Mouse (Mus musculus) midbrain, embryonic 14.5 days (tissue): ENCODE results near the gene Bhlhe40. TPM values are rescaled to one million over a fixed set of nuclear protein-coding genes. Genes with fewer than 3 reads are reported as not detected.

ENCODE experiments used
- ATAC-seq: fragments of 200-750 bp; cut with Nextera tagmentation; 2 replicates; pipeline ENCODE4 v1.8.0; 2017; ENCODE audit warnings: moderate number of reproducible peaks, moderate library complexity; ENCODE audit not compliant: low FRiP score, low TSS enrichment
- DNase-seq: peaks from one replicate; pipeline ENCODE4 v3.0.0-alpha.2; 2015
- H3K27ac ChIP-seq: fragments of 300-500 bp; sonication (generic); replicated peaks from 2 replicates; pipeline ENCODE4 v1.5.1; 2014; ENCODE audit warnings: mild to moderate bottlenecking, low read depth, low read length, moderate library complexity
- H3K27me3 ChIP-seq: fragments of 300-500 bp; sonication (generic); 2 replicates; pipeline ENCODE4 v1.6.1; 2014; ENCODE audit warnings: low read length, control low read depth, mixed read lengths; ENCODE audit not compliant: control insufficient read depth, insufficient read depth
- H3K36me3 ChIP-seq: fragments of 300-500 bp; sonication (generic); 2 replicates; pipeline ENCODE4 v1.6.1; 2014; ENCODE audit warnings: low read length, control low read depth; ENCODE audit not compliant: control insufficient read depth, insufficient read depth
- H3K4me1 ChIP-seq: fragments of 300-500 bp; sonication (generic); 2 replicates; pipeline ENCODE4 v1.6.1; 2014; ENCODE audit warnings: mild to moderate bottlenecking, antibody characterized with exemption, low read length, control low read depth; ENCODE audit not compliant: control insufficient read depth, insufficient read depth
- H3K4me2 ChIP-seq: fragments of 300-500 bp; sonication (generic); 2 replicates; pipeline ENCODE4 v1.6.1; 2014; ENCODE audit warnings: mild to moderate bottlenecking, low read length, moderate library complexity
- H3K4me3 ChIP-seq: fragments of 300-500 bp; sonication (generic); replicated peaks from 2 replicates; pipeline ENCODE4 v1.5.1; 2014; ENCODE audit warnings: low read depth, low read length
- H3K9ac ChIP-seq: fragments of 300-500 bp; sonication (generic); replicated peaks from 2 replicates; pipeline ENCODE4 v1.6.1; 2014; ENCODE audit warnings: mild to moderate bottlenecking, low read length, moderate library complexity
- H3K9me3 ChIP-seq: fragments of 300-500 bp; sonication (generic); 2 replicates; pipeline ENCODE4 v1.6.1; 2016; ENCODE audit warnings: low read length, control low read depth, mixed read lengths; ENCODE audit not compliant: control insufficient read depth
- WGBS: fragments of 180-500 bp; shearing (Covaris S2); extraction: QIAGEN DNeasy Blood & Tissue Kit; methylation state at CpG from one replicate; pipeline ENCODE4 v1.1.7; 2014; 5-methylcytosine and 5-hydroxymethylcytosine counted together
- polyA plus RNA-seq: library from polyadenylated mRNA; unstranded; fragments of >200 nt; fragmentation: Nextera tagmentation; extraction: Ambion mirVana; gene quantifications from 2 replicates; pipeline ENCODE4 v1.2.1, GENCODE M21; 2014

Bhlhe40 gene
- polyA plus RNA-seq: 3.8 and 4.6 TPM in 2 replicates

DNA sequence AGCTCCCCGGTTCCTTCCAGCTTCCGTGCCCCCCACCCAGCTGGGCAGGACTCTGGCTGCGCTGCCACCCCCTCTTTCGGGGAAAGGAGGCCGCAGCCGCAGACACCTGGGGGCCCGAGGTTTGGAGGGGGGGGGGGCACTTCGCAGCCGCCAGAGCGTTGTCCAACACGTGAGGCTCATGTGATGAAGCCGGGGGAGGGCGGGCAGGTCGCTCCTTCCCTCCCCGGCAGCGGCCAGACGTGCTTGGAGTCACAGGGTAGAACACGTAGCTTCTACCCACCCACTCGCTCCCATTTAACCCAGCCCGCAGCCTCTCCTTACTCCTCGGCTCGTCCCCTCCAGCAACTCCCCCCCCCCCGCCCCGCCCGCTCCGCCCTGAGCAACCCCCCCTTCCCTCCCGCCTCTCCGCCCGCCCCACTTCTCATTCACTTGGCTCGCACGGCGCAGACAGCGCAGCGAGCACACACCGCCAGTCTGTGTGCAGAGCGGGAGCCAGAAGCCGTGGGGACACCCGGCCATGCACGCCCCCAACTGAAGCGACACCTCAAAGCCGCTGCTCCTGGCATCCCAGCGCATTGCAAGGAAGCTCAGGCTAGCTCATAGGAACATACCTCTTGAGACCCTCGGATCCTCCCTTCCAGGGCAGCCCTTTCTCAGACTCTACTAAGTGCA lies at the start of gene Bhlhe40:
Gene Bhlhe40 (plus strand): TSS at position 424 of the 672 bp plus-strand sequence.
- ATAC-seq: peak; percentile 68
- H3K4me1 ChIP-seq: peaks cover 6% of the 10 kb centered on the region; the same call in 1 of the 2 replicates
- no peaks in the 10 kb centered on the region for H3K9me3 ChIP-seq
- DNase-seq: peak; percentile 82
- no peaks in the 10 kb centered on the region for H3K36me3 ChIP-seq
- peak within 1 kb of the TSS; percentile 100 for H3K4me2 ChIP-seq
- under 1% methylated on average over 30 of the region's 43 CpGs for WGBS
- H3K27me3 ChIP-seq: peaks cover 15% of the 10 kb centered on the region
- peak within 1 kb of the TSS; percentile 59 for H3K4me3 ChIP-seq
- peak within 1 kb of the TSS; percentile 84 for H3K27ac ChIP-seq
- peak within 1 kb of the TSS; percentile 63 for H3K9ac ChIP-seq

DNA sequence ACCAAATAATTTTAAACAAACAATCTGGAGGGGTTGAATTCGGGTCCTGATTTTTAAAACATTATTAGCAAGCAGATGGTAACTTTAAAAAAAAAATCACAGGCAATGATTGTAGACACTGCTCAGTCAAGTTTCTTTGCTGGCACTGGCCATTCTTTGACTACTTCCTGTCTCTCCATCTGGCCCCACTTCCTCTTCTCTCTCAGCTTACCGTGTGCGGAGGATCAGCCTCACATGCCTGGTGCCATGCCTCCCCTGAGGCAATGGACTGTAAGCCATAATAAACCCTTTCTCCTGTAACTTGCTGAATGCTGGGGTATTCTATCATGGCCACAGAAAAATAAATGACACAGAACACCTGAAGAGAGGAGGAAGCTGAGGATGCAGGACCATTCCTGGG lies 48.8 kb upstream of the Bhlhe40 start:
- ATAC-seq (no peak), DNase-seq (no peak)
- Histone ChIP-seq H3K4me3 (no peak overlapping the region), H3K9ac (no peak overlapping the region), H3K36me3 (no peaks in the 10 kb centered on the region), H3K4me1 (no peaks in the 10 kb centered on the region), H3K9me3 (no peaks in the 10 kb centered on the region), H3K27me3 (no peaks in the 10 kb centered on the region), H3K4me2 (no peak overlapping the region), H3K27ac (no peak overlapping the region)
- 84% methylated on average over 3 of the region's 3 CpGs for WGBS

DNA sequence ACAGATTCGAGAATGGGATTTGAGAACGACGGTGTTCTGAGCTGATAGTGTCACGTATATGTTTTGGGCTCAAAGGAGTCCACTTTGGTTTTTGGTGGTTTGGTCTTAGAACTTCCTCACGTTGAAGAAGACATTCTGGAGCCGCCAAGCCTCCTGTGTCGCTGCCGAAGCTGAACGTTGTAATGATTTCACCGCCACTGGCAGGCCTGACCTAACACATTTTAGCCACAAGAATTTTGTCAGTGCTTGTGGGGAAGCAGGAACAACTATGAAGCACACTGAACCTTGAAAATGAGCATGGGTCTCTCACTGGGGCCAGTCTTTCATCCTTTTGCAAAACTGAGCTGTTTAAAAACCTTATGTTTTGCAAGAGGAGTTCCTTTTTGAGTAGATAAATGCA lies 42.4 kb upstream of the Bhlhe40 start:
- Histone ChIP-seq H3K4me3 (no peak overlapping the region), H3K9ac (no peak overlapping the region), H3K27me3 (no peaks in the 10 kb centered on the region), H3K9me3 (no peaks in the 10 kb centered on the region), H3K27ac (no peak overlapping the region), H3K4me2 (no peak overlapping the region), H3K4me1 (no peaks in the 10 kb centered on the region), H3K36me3 (no peaks in the 10 kb centered on the region)
- DNase-seq: no peak
- WGBS: 90% methylated on average over 10 of the region's 10 CpGs
- ATAC-seq: no peak

- Histone ChIP-seq H3K4me1 (no peaks in the 10 kb centered on the region), H3K9ac (no peak overlapping the region), H3K4me2 (no peak overlapping the region), H3K27me3 (no peaks in the 10 kb centered on the region), H3K9me3 (no peaks in the 10 kb centered on the region), H3K36me3 (no peaks in the 10 kb centered on the region), H3K4me3 (no peak overlapping the region), H3K27ac (no peak overlapping the region)
- ATAC-seq (no peak), DNase-seq (no peak)
- 90% methylated on average over 4 of the region's 4 CpGs for WGBS
These were observed 37.3 kb upstream of the Bhlhe40 start for GRCm38 (mm10) chr6:108623028-108623565.

DNA sequence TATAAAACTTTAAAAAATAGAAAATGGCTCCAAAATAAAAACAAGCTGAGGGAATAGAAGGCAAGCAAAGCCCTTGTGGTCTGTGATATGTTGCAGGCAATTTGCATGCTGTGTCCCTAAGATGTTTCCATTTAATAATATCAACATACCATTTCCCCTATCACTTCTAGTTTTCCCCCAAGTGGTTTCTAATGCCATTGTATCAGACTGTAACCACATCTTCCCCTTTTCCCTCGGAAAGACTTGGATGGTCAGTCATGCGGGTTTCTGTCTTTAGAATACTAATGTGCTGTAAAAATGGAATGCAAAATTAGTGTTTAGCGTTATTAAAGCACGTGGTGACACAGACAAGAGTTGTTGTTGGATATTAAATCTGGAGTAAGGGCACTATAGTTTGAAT lies 35.5 kb upstream of the Bhlhe40 start:
- Histone ChIP-seq H3K9me3 (no peaks in the 10 kb centered on the region), H3K9ac (no peak overlapping the region), H3K4me1 (no peaks in the 10 kb centered on the region), H3K4me2 (no peak overlapping the region), H3K4me3 (no peak overlapping the region), H3K36me3 (no peaks in the 10 kb centered on the region), H3K27ac (no peak overlapping the region), H3K27me3 (no peaks in the 10 kb centered on the region)
- DNase-seq (no peak), ATAC-seq (no peak)
- 87% methylated on average over 4 of the region's 4 CpGs for WGBS

- no peak for DNase-seq
- no peaks in the 10 kb centered on the region for H3K4me1 ChIP-seq
- H3K4me3 ChIP-seq: no peak overlapping the region
- no peaks in the 10 kb centered on the region for H3K36me3 ChIP-seq
- no peak overlapping the region for H3K9ac ChIP-seq
- no peaks in the 10 kb centered on the region for H3K9me3 ChIP-seq
- no peak overlapping the region for H3K4me2 ChIP-seq
- no peak overlapping the region for H3K27ac ChIP-seq
- no peaks in the 10 kb centered on the region for H3K27me3 ChIP-seq
- no peak for ATAC-seq
These were observed 29.7 kb upstream of the Bhlhe40 start for GRCm38 (mm10) chr6:108630701-108631100.

- Histone ChIP-seq H3K4me3 (no peak overlapping the region), H3K9ac (no peak overlapping the region), H3K9me3 (no peaks in the 10 kb centered on the region), H3K27ac (no peak overlapping the region), H3K36me3 (no peaks in the 10 kb centered on the region), H3K4me1 (no peaks in the 10 kb centered on the region), H3K27me3 (no peaks in the 10 kb centered on the region), H3K4me2 (no peak overlapping the region)
- 87% methylated on average over 6 of the region's 6 CpGs for WGBS
- DNase-seq (no peak), ATAC-seq (no peak)
These were observed 22.1 kb upstream of the Bhlhe40 start for GRCm38 (mm10) chr6:108638157-108638833.

DNA sequence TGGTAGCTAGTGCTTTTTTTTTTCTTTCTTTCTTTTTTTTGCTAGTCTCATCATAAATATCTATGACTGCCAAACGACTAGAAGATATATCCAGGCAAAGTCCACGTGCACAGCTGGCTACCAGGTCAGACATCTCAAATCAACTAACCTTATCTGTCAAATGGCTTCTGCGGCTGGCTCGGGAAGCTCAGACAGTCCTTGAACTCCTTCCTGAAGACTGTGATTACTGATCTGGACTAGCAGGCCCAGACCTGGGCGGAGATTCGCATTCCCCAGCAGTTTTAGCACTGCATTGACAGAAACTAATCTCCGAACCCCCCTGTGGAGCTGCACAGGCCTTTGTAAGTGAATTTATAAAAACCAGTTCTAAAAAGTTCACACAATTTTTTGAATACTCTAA lies 18.4 kb upstream of the Bhlhe40 start:
- Histone ChIP-seq H3K27ac (no peak overlapping the region), H3K4me2 (no peak overlapping the region), H3K27me3 (no peaks in the 10 kb centered on the region), H3K4me1 (no peaks in the 10 kb centered on the region), H3K9ac (no peak overlapping the region), H3K4me3 (no peak overlapping the region), H3K9me3 (no peaks in the 10 kb centered on the region), H3K36me3 (no peaks in the 10 kb centered on the region)
- ATAC-seq (no peak), DNase-seq (no peak)
- 75% methylated on average over 7 of the region's 7 CpGs for WGBS

- no peaks in the 10 kb centered on the region for H3K27me3 ChIP-seq
- H3K4me3 ChIP-seq: no peak overlapping the region
- no peaks in the 10 kb centered on the region for H3K36me3 ChIP-seq
- no peaks in the 10 kb centered on the region for H3K4me1 ChIP-seq
- WGBS: 68% methylated on average over 6 of the region's 6 CpGs
- DNase-seq (no peak), ATAC-seq (no peak)
- H3K27ac ChIP-seq: no peak overlapping the region
- H3K9me3 ChIP-seq: no peaks in the 10 kb centered on the region
- H3K9ac ChIP-seq: no peak overlapping the region
- no peak overlapping the region for H3K4me2 ChIP-seq
These were observed 17.4 kb upstream of the Bhlhe40 start for GRCm38 (mm10) chr6:108643035-108643434.
